Mouse (Mus musculus) limb, embryonic 14.5 days (tissue): Measurements from ENCODE around the gene Tnfrsf21. TPM values are rescaled to one million over a fixed set of nuclear protein-coding genes. Genes with fewer than 3 reads are reported as not detected.

Experiments
- ATAC-seq: fragments of 200-750 bp; cut with Nextera tagmentation; 2 replicates; pipeline ENCODE4 v1.8.0; 2017; ENCODE audit warnings: low read depth, moderate number of reproducible peaks, moderate TSS enrichment; ENCODE audit not compliant: low FRiP score
- DNase-seq: peaks from one replicate; pipeline ENCODE4 v3.0.0-alpha.2; 2015; ENCODE audit warnings: low spot score
- H3K27ac ChIP-seq: fragments of 300-500 bp; sonication (generic); replicated peaks from 2 replicates; pipeline ENCODE4 v1.5.1; 2014; ENCODE audit warnings: low read depth, mild to moderate bottlenecking, low read length, moderate library complexity, mixed read lengths
- H3K27me3 ChIP-seq: fragments of 300-500 bp; sonication (generic); 2 replicates; pipeline ENCODE4 v1.6.1; 2014; ENCODE audit warnings: low read length, mixed read lengths; ENCODE audit not compliant: control insufficient read depth, insufficient read depth
- H3K36me3 ChIP-seq: fragments of 300-500 bp; sonication (generic); 2 replicates; pipeline ENCODE4 v1.6.1; 2014; ENCODE audit warnings: mild to moderate bottlenecking, low read length, moderate library complexity, mixed read lengths; ENCODE audit not compliant: control insufficient read depth, insufficient read depth
- H3K4me1 ChIP-seq: fragments of 300-500 bp; sonication (generic); 2 replicates; pipeline ENCODE4 v1.6.1; 2014; ENCODE audit warnings: antibody characterized with exemption, low read length, mixed read lengths; ENCODE audit not compliant: control insufficient read depth, insufficient read depth
- H3K4me2 ChIP-seq: fragments of 300-500 bp; sonication (generic); replicated peaks from 2 replicates; pipeline ENCODE4 v1.6.1; 2014; ENCODE audit warnings: low read depth, mild to moderate bottlenecking, low read length, moderate library complexity; ENCODE audit not compliant: severe bottlenecking
- H3K4me3 ChIP-seq: fragments of 300-500 bp; sonication (generic); replicated peaks from 2 replicates; pipeline ENCODE4 v1.5.1; 2014; ENCODE audit warnings: low read length
- H3K9ac ChIP-seq: fragments of 300-500 bp; sonication (generic); 2 replicates; pipeline ENCODE4 v1.6.1; 2014; ENCODE audit warnings: mild to moderate bottlenecking, low read depth, low read length, moderate library complexity; ENCODE audit not compliant: severe bottlenecking
- H3K9me3 ChIP-seq: fragments of 300-500 bp; sonication (generic); 2 replicates; pipeline ENCODE4 v1.6.1; 2016; ENCODE audit warnings: low read length; ENCODE audit not compliant: control insufficient read depth
- POLR2A ChIP-seq: fragments of 200-500 bp; IDR thresholded peaks from 2 replicates; pipeline ENCODE4 v1.8.0; 2012; ENCODE audit warnings: inconsistent platforms, mild to moderate bottlenecking, moderate library complexity, borderline replicate concordance; ENCODE audit not compliant: insufficient read depth, insufficient read length; ENCODE audit errors: extremely low read depth
- WGBS: fragments of 180-500 bp; shearing (Covaris S2); extraction: QIAGEN DNeasy Blood & Tissue Kit; methylation state at CpG from one replicate; pipeline ENCODE4 v1.1.7; 2014; 5-methylcytosine and 5-hydroxymethylcytosine counted together
- polyA plus RNA-seq, 2 experiments: library from polyadenylated mRNA; depleted of rRNA in 1 of 2; stranded (reverse) in 1 of 2; unstranded in 1 of 2; fragments of >200 nt; fragmentation: Nextera tagmentation in 1 of 2; extraction: Ambion mirVana in 1 of 2; gene quantifications; 2 replicates each; pipeline versions ENCODE4 v1.2.1 to v1.2.3; 2012 to 2014

Gene Tnfrsf21
- polyA plus RNA-seq, 2 experiments, result 24.5 to 25.0 TPM

GRCm38 (mm10) chr17:43090948-43091724 lies 74.8 kb downstream of the Tnfrsf21 start:
- 84% methylated on average over 3 of the region's 3 CpGs for WGBS
- H3K9ac ChIP-seq, result no peak overlapping the region
- H3K4me3 ChIP-seq, result no peak overlapping the region
- ATAC-seq (no peak), DNase-seq (no peak)
- no peaks in the 10 kb centered on the region for H3K27me3 ChIP-seq
- no peak for TF ChIP-seq POLR2A
- peaks cover 9% of the 10 kb centered on the region; the same call in 1 of the 2 replicates for H3K36me3 ChIP-seq
- no peaks in the 10 kb centered on the region for H3K9me3 ChIP-seq
- H3K4me2 ChIP-seq, result no peak overlapping the region
- no peak overlapping the region for H3K27ac ChIP-seq
- H3K4me1 ChIP-seq, result no peaks in the 10 kb centered on the region

- WGBS, result 39% methylated on average over 8 of the region's 8 CpGs
- Histone ChIP-seq H3K4me2 (no peak overlapping the region), H3K4me3 (no peak overlapping the region), H3K36me3 (peaks cover 6% of the 10 kb centered on the region; the same call in 1 of the 2 replicates), H3K9ac (no peak overlapping the region), H3K9me3 (no peaks in the 10 kb centered on the region), H3K27ac (no peak overlapping the region), H3K27me3 (no peaks in the 10 kb centered on the region), H3K4me1 (no peaks in the 10 kb centered on the region)
- ATAC-seq, result no peak
- no peak for DNase-seq
- no peak for TF ChIP-seq POLR2A
Observed at GRCm38 (mm10) chr17:43092280-43092995, 76.1 kb downstream of the Tnfrsf21 start.

- 40% methylated on average over 2 of the region's 2 CpGs for WGBS
- Histone ChIP-seq H3K9ac (no peak overlapping the region), H3K9me3 (no peaks in the 10 kb centered on the region)
Observed at GRCm38 (mm10) chr17:43094285-43094684, 77.9 kb downstream of the Tnfrsf21 start.

GRCm38 (mm10) chr17:43097101-43097688 lies 80.8 kb downstream of the Tnfrsf21 start:
- 69% methylated on average over 4 of the region's 4 CpGs for WGBS
- H3K27ac ChIP-seq, result no peak overlapping the region
- H3K9me3 ChIP-seq, result no peaks in the 10 kb centered on the region
- no peak for DNase-seq
- no peak overlapping the region for H3K4me2 ChIP-seq
- no peaks in the 10 kb centered on the region for H3K36me3 ChIP-seq
- H3K4me1 ChIP-seq, result no peaks in the 10 kb centered on the region
- no peaks in the 10 kb centered on the region for H3K27me3 ChIP-seq
- no peak for TF ChIP-seq POLR2A
- H3K4me3 ChIP-seq, result no peak overlapping the region
- ATAC-seq, result no peak
- no peak overlapping the region for H3K9ac ChIP-seq

More at GRCm38 (mm10) chr17:43094285-43094684, 77.9 kb downstream of the Tnfrsf21 start:
- Histone ChIP-seq H3K27me3 (no peaks in the 10 kb centered on the region), H3K36me3 (no peaks in the 10 kb centered on the region), H3K4me3 (no peak overlapping the region), H3K4me2 (no peak overlapping the region), H3K27ac (no peak overlapping the region), H3K4me1 (no peaks in the 10 kb centered on the region)
- ATAC-seq (no peak), DNase-seq (no peak)
- no peak for TF ChIP-seq POLR2A

- Histone ChIP-seq H3K36me3 (no peaks in the 10 kb centered on the region), H3K4me2 (no peak overlapping the region), H3K4me1 (no peaks in the 10 kb centered on the region), H3K27me3 (no peaks in the 10 kb centered on the region), H3K4me3 (no peak overlapping the region), H3K27ac (no peak overlapping the region), H3K9me3 (no peaks in the 10 kb centered on the region), H3K9ac (no peak overlapping the region)
- ATAC-seq (no peak), DNase-seq (no peak)
- TF ChIP-seq POLR2A, result no peak
- WGBS, result 75% methylated on average over 3 of the region's 3 CpGs
Observed at GRCm38 (mm10) chr17:43106108-43106507, 89.8 kb downstream of the Tnfrsf21 start.
